Mouse (Mus musculus): ENCODE results near the gene Ubtd1.

Gene Ubtd1

DNA sequence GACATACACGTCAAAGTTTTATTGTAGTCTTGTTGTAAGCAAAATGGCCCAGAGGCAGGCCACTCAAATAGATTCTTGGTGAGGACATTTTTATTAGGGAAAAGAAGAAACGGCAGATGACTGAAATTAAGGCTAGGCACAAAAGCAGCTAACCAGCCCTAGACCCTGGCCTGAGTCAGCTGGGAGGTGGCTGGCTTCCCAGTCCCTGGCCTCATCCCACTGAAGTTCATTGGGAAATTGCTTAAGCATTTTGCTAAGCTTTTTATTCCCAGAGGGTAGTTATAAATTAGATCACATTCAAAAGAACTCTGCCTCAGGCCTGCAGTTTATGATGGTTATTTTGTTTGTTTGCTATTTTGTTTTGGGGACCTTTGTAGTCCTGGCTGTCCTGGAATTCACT, 74.3 kb downstream of the Ubtd1 start:
- POLR2A ChIA-PET: interaction anchor here in 1 of 4 experiments (0.8 to 1.1 kb wide), 2 partner anchors 13 to 74 kb away, joined by 3 to 5 read pairs; no protein-coding TSS in a partner anchor
- CTCF ChIA-PET: interaction anchor here in 1 of 4 experiments (0.7 to 1.0 kb wide), 2 partner anchors 20 to 96 kb away, joined by 4 to 5 read pairs; partner anchors contain the start of gene Ankrd2

GRCm38 (mm10) chr19:42056719-42057409, 75.3 kb downstream of the Ubtd1 start:
- ChIA-PET CTCF (interaction anchor here in 3 of 4 experiments (0.5 to 1.2 kb wide), 4 partner anchors 11 to 88 kb away, joined by 3 read pairs; partner anchors contain the start of genes Hoga1 (in 1 of the 3) and Pi4k2a (in 1 of the 3)), POLR2A (interaction anchor here in 2 of 4 experiments (1.0 to 1.7 kb wide), 3 partner anchors 11 to 23 kb away, joined by 3 to 9 read pairs (median 3); partner anchors contain the start of gene Hoga1 (in 2 of the 2))

DNA sequence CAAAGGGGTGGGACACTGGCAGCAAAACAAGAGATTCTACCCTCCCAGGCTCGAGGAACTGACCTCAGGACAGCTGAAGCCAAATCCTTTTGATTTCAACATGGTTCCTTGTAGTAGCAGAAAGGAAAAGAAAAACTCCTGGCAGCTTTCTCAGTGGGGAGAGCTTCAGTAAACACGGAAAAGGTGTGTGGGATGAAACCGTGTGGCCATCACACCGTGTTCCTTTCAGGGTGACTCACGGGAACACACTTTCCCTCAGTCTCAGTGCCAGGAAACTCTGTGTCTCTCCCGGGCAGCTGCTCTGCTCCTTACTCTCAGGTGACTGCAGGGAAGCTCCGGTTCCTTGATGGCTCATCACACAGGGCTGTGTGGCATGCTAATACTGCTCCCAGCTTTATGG, 76.9 kb downstream of the Ubtd1 start:
- ChIA-PET POLR2A (interaction anchor here in 3 of 4 experiments (0.6 to 1.7 kb wide), 12 partner anchors 10 to 116 kb away, joined by 3 to 9 read pairs (median 3); partner anchors contain the start of gene Hoga1 (in 3 of the 3)), CTCF (interaction anchor here (0.5 to 1.4 kb wide), 10 partner anchors 11 to 393 kb away, joined by 3 to 5 read pairs (median 4); partner anchors contain the start of gene Hoga1 (in 1 of the 4))

DNA sequence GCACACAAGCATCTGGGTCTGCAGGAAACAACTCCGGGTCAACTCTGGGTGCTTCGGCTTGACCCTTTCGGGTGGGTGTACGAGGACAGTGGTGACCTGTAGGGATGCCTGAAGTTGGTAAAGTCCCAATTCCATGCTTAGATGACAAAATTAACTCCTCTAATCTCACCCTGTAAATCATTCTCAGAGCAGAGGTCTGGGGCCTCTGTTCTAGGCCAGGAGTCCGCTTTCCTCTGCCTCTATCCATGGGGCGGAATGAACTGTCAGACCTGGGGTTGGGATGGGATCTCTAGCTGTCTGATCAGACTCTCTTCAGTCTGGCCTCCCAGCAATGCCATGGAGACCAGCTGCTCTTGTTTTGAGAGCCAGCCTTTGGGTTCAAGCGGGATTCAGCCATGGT, 79.9 kb downstream of the Ubtd1 start:
- CTCF ChIA-PET: interaction anchor here in 2 of 4 experiments (0.6 to 1.0 kb wide), 3 partner anchors 10 to 1224 kb away, joined by 3 read pairs; partner anchors contain the start of gene Ankrd2 (in 1 of the 2)

DNA sequence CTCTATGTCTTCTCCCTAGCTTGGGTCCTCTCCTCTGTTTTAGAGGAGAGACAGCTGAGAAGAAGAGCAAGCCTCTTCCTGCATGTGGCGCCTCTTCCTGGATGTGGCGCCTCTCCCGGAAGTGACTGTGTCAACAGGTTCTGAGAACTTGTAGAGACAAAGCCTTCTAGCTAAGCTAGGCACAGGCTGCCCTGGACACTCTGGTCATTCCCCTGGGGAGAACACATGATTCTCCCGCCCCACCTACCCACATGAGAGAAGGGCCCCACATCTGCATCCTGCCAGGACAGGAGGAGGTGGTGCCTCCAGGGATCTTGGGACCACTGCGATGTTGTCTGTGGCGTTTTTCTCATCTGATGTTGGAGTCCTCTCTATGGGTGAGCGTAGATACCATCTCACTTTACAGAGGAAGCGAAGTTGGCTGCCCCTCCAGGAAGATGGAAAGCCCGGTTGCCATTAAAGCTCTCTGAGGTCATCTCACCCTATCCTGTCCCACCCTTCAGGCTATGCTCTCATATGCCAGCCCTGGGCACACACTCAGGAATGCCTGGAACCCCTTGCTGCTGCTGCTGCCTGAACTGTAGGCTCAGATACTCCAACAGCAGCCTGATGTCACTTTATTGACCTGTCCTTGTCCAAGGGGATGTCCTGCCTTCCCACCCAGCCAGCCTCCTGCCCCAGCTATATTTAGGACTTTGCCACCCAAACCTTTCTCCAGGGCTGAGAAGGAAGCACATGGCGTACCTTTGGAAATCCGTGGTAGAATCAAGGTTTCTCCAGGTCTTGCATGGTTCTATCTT, 87.1 kb downstream of the Ubtd1 start:
- ChIA-PET POLR2A (interaction anchor here in 3 of 4 experiments (0.6 to 5.0 kb wide), 24 partner anchors 10 to 341 kb away, joined by 3 to 30 read pairs (median 4); partner anchors contain the start of genes Pi4k2a (in 3 of the 3), Avpi1 (in 2 of the 3), Hoga1 (in 2 of the 3) and Ankrd2 (in 1 of the 3)), CTCF (interaction anchor here (0.6 to 2.1 kb wide), 26 partner anchors 10 to 446 kb away, joined by 3 to 10 read pairs (median 4); partner anchors contain the start of genes Ankrd2 (in 3 of the 4), Hoga1 (in 3 of the 4) and Pi4k2a (in 1 of the 4))

More for the DNA sequence above, 79.9 kb downstream of the Ubtd1 start:
- POLR2A ChIA-PET: interaction anchor here in 2 of 4 experiments (0.8 to 1.0 kb wide), 4 partner anchors 10 to 16 kb away, joined by 3 read pairs; partner anchors contain the start of gene Hoga1 (in 1 of the 2)

- ChIA-PET CTCF (interaction anchor here (0.6 to 2.1 kb wide), 26 partner anchors 10 to 446 kb away, joined by 3 to 10 read pairs (median 4); partner anchors contain the start of genes Ankrd2 (in 3 of the 4), Hoga1 (in 3 of the 4) and Pi4k2a (in 1 of the 4)), POLR2A (interaction anchor here in 3 of 4 experiments (0.6 to 5.0 kb wide), 25 partner anchors 9 to 341 kb away, joined by 3 to 30 read pairs (median 4); partner anchors contain the start of genes Pi4k2a (in 3 of the 3), Hoga1 (in 2 of the 3), Ankrd2 (in 1 of the 3) and Avpi1 (in 1 of the 3))
Observed at GRCm38 (mm10) chr19:42069241-42069525, 87.6 kb downstream of the Ubtd1 start.

- ChIA-PET POLR2A (interaction anchor here (0.5 to 5.0 kb wide), 22 partner anchors 9 to 809 kb away, joined by 3 to 30 read pairs (median 4); partner anchors contain the start of genes Pi4k2a (in 3 of the 4), Hoga1 (in 2 of the 4) and Ankrd2 (in 1 of the 4)), CTCF (interaction anchor here (0.5 to 3.2 kb wide), 27 partner anchors 9 to 725 kb away, joined by 3 to 12 read pairs (median 3); partner anchors contain the start of genes Pi4k2a (in 2 of the 4), Ankrd2 (in 1 of the 4) and Hoga1 (in 1 of the 4))
Observed at GRCm38 (mm10) chr19:42071221-42071620, 89.7 kb downstream of the Ubtd1 start.

DNA sequence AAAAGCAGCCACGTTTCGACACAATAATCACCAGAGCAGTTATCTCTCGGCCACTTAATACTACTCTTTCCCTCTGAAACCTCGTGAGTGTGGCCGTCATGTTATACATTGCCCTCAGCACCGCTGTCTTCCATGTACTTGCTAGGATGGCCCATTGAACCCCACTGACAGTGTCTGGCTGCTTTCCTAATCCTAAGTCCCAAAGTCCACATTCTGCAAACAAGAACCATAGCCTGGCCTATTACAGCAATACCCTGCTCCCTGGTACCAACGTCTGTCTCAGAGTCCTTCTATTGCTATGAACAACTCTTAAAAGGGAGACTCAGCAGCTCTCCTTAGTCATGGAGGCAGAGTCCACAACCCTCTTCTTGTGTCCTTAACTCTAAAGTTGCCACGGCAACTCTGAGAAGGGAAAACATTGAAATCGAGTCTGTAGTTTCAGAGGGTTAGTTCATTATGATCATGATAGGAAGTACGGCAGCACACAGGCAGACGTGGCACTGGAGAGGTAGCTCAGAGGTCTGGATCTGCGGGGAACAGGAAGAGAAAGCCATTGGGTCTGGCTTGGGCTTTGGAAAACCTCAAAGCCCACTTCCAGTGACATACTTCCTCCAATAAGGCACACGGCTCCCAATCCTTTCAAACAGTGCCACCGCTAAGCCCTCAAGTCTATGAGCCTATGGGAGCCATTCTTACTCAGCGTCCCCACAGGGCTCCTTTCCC, 90.5 kb downstream of the Ubtd1 start:
- ChIA-PET CTCF (interaction anchor here (0.5 to 3.2 kb wide), 34 partner anchors 8 to 1622 kb away, joined by 3 to 12 read pairs (median 4); partner anchors contain the start of genes Hoga1 (in 2 of the 4), Pi4k2a (in 2 of the 4) and Ankrd2 (in 1 of the 4)), POLR2A (interaction anchor here (0.6 to 5.0 kb wide), 22 partner anchors 8 to 289 kb away, joined by 3 to 30 read pairs (median 4); partner anchors contain the start of genes Pi4k2a (in 3 of the 4), Hoga1 (in 2 of the 4), Ankrd2 (in 1 of the 4) and Avpi1 (in 1 of the 4))

DNA sequence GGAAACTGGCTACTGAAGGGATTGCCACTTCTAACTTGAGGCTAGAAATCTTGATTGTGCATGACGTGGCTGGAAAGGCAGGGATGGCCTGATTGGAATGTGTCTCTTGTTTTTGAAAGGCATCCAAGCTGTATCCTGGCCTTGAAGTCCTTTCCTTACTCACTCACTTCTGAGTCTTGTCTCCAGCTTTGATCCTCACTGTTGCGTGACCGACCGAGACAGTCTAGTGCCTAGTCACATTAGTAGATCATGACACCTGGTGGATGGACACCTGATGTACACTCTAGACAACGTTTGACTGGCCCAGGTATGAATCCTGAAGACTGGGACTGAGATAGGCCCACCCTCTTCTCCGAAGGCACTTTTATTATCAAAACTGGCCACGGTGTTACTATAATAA, 91.2 kb downstream of the Ubtd1 start:
- ChIA-PET POLR2A (interaction anchor here in 3 of 4 experiments (0.6 to 5.0 kb wide), 9 partner anchors 13 to 98 kb away, joined by 3 to 30 read pairs (median 4); partner anchors contain the start of genes Pi4k2a (in 2 of the 3), Avpi1 (in 1 of the 3), Hoga1 (in 1 of the 3) and Morn4 (in 1 of the 3)), CTCF (interaction anchor here in 3 of 4 experiments (0.5 to 3.2 kb wide), 12 partner anchors 27 to 173 kb away, joined by 3 to 12 read pairs (median 4); partner anchors contain the start of genes Ankrd2 (in 1 of the 3) and Hoga1 (in 1 of the 3))

GRCm38 (mm10) chr19:42075051-42075450, 93.5 kb downstream of the Ubtd1 start:
- ChIA-PET POLR2A (interaction anchor here in 3 of 4 experiments (1.0 to 7.4 kb wide), 5 partner anchors 15 to 54 kb away, joined by 3 to 66 read pairs (median 5); partner anchors contain the start of genes Avpi1 (in 2 of the 3) and Pi4k2a (in 2 of the 3)), CTCF (interaction anchor here in 2 of 4 experiments (0.6 to 1.1 kb wide), 4 partner anchors 30 to 756 kb away, joined by 3 read pairs; partner anchors contain the start of gene Hoga1 (in 1 of the 2))

DNA sequence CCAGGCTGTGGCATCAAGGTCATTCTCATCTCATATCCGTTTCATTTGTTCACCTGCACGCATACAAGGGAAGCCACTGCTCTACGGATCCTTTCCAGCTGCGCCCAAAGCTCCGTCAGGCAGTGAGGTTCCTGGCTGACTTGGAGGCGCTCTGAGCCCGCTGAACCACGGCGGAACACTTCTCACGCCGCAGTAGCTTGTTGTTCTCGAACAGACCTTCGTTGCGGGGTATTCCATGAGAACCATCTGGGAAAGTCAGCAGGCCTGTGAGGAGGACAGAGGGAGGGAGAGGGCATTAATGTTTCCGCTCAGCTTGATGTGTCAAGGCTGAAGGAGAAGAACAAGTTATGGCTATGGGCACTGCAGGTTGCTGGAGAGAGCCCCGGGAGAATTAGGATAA, 94.4 kb downstream of the Ubtd1 start:
- ChIA-PET POLR2A (interaction anchor here in 3 of 4 experiments (0.5 to 7.4 kb wide), 11 partner anchors 10 to 53 kb away, joined by 3 to 66 read pairs (median 4); partner anchors contain the start of genes Pi4k2a (in 3 of the 3), Avpi1 (in 2 of the 3), Ankrd2 (in 1 of the 3) and Morn4 (in 1 of the 3)), CTCF (interaction anchor here (0.6 to 1.1 kb wide), 6 partner anchors 41 to 90 kb away, joined by 3 to 11 read pairs (median 3); partner anchors contain the start of gene Ankrd2 (in 1 of the 4))

GRCm38 (mm10) chr19:42078566-42078965, 97.0 kb downstream of the Ubtd1 start:
- ChIA-PET POLR2A (interaction anchor here in 2 of 4 experiments (1.5 to 7.4 kb wide), 6 partner anchors 10 to 80 kb away, joined by 4 to 66 read pairs (median 6); partner anchors contain the start of genes Pi4k2a (in 2 of the 2) and Avpi1 (in 1 of the 2)), CTCF (interaction anchor here in 3 of 4 experiments (0.6 to 1.1 kb wide), 5 partner anchors 9 to 1774 kb away, joined by 3 to 7 read pairs (median 3); no protein-coding TSS in a partner anchor)

DNA sequence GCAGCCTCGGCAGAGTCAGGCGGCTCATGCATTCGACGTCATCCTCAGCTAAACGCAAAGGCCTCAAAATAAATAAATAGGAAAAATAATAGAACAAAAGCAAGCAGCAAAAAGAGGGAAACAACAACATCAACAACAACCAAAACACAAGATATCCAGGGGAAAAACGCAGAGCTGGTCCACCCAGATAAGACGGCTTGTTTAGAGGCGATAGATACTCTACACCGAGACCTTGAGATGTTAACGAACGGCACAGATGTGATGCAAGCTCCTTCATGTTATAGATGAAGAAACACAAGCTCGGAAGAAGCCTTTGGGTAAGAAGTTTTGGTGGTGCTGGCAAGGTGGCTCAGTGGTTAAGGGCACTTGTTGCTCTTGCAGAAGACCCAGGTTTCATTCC, 97.4 kb downstream of the Ubtd1 start:
- ChIA-PET POLR2A (interaction anchor here in 3 of 4 experiments (0.9 to 7.4 kb wide), 7 partner anchors 10 to 79 kb away, joined by 3 to 66 read pairs (median 5); partner anchors contain the start of genes Avpi1 (in 2 of the 3) and Pi4k2a (in 2 of the 3)), CTCF (interaction anchor here (0.6 to 1.1 kb wide), 6 partner anchors 9 to 1773 kb away, joined by 3 to 7 read pairs (median 4); no protein-coding TSS in a partner anchor)

DNA sequence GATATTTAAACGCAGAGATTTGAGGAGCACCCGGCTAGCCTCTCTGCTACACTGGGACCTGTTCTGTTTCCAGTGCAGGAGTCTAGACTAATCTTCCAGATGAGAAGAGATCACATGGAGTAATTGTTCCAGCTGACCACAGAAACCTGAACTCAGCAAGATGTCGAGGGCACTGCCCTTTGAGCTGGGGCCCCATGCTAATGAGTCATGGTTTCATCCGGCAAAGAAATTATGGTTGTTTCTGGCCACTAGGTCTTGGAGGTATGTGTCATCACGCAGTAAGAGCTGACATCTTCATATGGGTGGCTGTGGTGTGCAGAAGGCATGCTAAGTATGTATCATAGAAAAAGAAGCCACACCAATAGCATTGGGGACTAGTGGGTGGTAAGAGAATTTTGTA, 98.4 kb downstream of the Ubtd1 start:
- CTCF ChIA-PET: interaction anchor here in 2 of 4 experiments (1.0 to 1.3 kb wide), 2 partner anchors 9 to 86 kb away, joined by 3 read pairs; no protein-coding TSS in a partner anchor
- POLR2A ChIA-PET: interaction anchor here (0.6 to 7.4 kb wide), 10 partner anchors 9 to 500 kb away, joined by 3 to 66 read pairs (median 3); partner anchors contain the start of genes Avpi1 (in 2 of the 4) and Pi4k2a (in 2 of the 4)

- POLR2A ChIA-PET: interaction anchor here in 3 of 4 experiments (0.8 to 7.4 kb wide), 7 partner anchors 9 to 61 kb away, joined by 3 to 66 read pairs (median 3); partner anchors contain the start of gene Pi4k2a (in 2 of the 3)
- CTCF ChIA-PET: interaction anchor here in 3 of 4 experiments (0.6 to 1.4 kb wide), 4 partner anchors 9 to 826 kb away, joined by 3 to 5 read pairs (median 3); no protein-coding TSS in a partner anchor
Observed at GRCm38 (mm10) chr19:42080469-42080868, 98.9 kb downstream of the Ubtd1 start.
